Mouse (Mus musculus) heart, embryonic 15.5 days (tissue): ENCODE data around the gene Prex1. TPM values are rescaled to one million over a fixed set of nuclear protein-coding genes. Genes with fewer than 3 reads are reported as not detected.
A peak's percentile ranks its signal among the peaks of the same experiment; 100 is the strongest.

Experiments used
- ATAC-seq: fragments of 200-750 bp; cut with Nextera tagmentation; replicated peaks from 2 replicates; pipeline ENCODE4 v1.8.0; 2017; ENCODE audit warnings: low read depth, moderate TSS enrichment; ENCODE audit not compliant: insufficient number of reproducible peaks, insufficient read depth, low FRiP score
- H3K27ac ChIP-seq: fragments of 300-500 bp; sonication (generic); 2 replicates; pipeline ENCODE4 v1.5.1; 2015; ENCODE audit warnings: mild to moderate bottlenecking, inconsistent platforms
- H3K27me3 ChIP-seq: fragments of 300-500 bp; sonication (generic); 2 replicates; pipeline ENCODE4 v1.6.1; 2015; ENCODE audit warnings: inconsistent platforms
- H3K36me3 ChIP-seq: fragments of 300-500 bp; sonication (generic); 2 replicates; pipeline ENCODE4 v1.6.1; 2015; ENCODE audit warnings: mild to moderate bottlenecking, inconsistent platforms
- H3K4me1 ChIP-seq: fragments of 300-500 bp; sonication (generic); replicated peaks from 2 replicates; pipeline ENCODE4 v1.6.1; 2015; ENCODE audit warnings: inconsistent platforms
- H3K4me2 ChIP-seq: fragments of 300-500 bp; sonication (generic); 2 replicates; pipeline ENCODE4 v1.6.1; 2015; ENCODE audit warnings: inconsistent platforms, mild to moderate bottlenecking, moderate library complexity
- H3K4me3 ChIP-seq: fragments of 300-500 bp; sonication (generic); 2 replicates; pipeline ENCODE4 v1.5.1; 2015; ENCODE audit warnings: mild to moderate bottlenecking, inconsistent platforms
- H3K9ac ChIP-seq: fragments of 300-500 bp; sonication (generic); 2 replicates; pipeline ENCODE4 v1.6.1; 2015; ENCODE audit warnings: mild to moderate bottlenecking, inconsistent platforms
- H3K9me3 ChIP-seq: fragments of 300-500 bp; sonication (generic); replicated peaks from 2 replicates; pipeline ENCODE4 v1.6.1; 2016; ENCODE audit warnings: inconsistent platforms
- WGBS: fragments of 180-500 bp; shearing (Covaris S2); methylation state at CpG from one replicate; pipeline ENCODE4 v1.1.7; 2015; ENCODE audit warnings: mixed read lengths; 5-methylcytosine and 5-hydroxymethylcytosine counted together
- polyA plus RNA-seq: library from polyadenylated mRNA; unstranded; fragments of >200 nt; fragmentation: Nextera tagmentation; extraction: Ambion mirVana; gene quantifications from 2 replicates; pipeline ENCODE4 v1.2.1, GENCODE M21; 2015

Gene Prex1
- polyA plus RNA-seq, 1 experiment from 2014 or later = 6.1 TPM

- no peak overlapping the region for H3K4me2 ChIP-seq
- H3K36me3 ChIP-seq = no peaks in the 10 kb centered on the region
- no peak for ATAC-seq
- H3K27me3 ChIP-seq = no peaks in the 10 kb centered on the region
- no peak overlapping the region for H3K27ac ChIP-seq
- no peak overlapping the region for H3K4me3 ChIP-seq
- no peaks in the 10 kb centered on the region for H3K9me3 ChIP-seq
- 71% methylated on average over 3 of the region's 3 CpGs for whole genome bisulfite sequencing
- H3K9ac ChIP-seq = no peak overlapping the region
- H3K4me1 ChIP-seq = no peaks in the 10 kb centered on the region
Observed at GRCm38 (mm10) chr2:166720416-166720815, 6.8 kb upstream of the Prex1 start.

GRCm38 (mm10) chr2:166719930-166720305, 6.3 kb upstream of the Prex1 start:
- ATAC-seq = no peak
- Histone ChIP-seq H3K4me3 (no peak overlapping the region), H3K9ac (no peak overlapping the region), H3K9me3 (no peaks in the 10 kb centered on the region), H3K27me3 (no peaks in the 10 kb centered on the region), H3K36me3 (no peaks in the 10 kb centered on the region), H3K4me1 (no peaks in the 10 kb centered on the region), H3K27ac (no peak overlapping the region), H3K4me2 (no peak overlapping the region)
- 68% methylated on average over 2 of the region's 2 CpGs for WGBS

DNA sequence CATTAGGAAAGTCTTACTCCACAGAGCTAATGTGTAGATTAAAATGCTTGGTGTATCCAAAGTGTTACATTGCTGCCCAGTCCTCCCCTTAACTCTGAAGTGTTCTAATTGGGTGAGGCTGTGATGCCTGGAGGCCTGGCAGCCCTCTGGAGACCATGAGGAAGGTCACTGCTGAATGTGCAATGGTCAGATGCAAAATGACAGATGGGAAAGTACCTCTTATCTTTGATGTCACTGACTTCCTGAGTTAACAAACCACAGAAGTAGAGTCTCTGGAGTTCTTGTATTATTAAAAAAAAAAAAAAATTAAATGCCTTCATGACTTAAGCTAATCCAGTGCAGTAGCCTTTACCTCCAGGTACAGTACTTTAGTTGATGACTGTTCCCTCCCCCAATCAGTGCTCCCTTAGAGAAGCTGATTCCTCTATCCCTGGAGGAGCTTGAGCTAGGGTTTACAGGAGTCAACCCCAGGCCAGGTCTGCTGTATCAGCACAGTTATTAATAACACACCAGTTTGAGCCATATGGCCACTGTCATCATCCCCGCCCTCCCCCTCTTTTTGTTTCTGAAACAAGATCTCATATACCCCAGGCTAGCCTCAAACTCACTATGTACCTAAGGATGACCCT, 5.8 kb upstream of the Prex1 start:
- H3K9ac ChIP-seq = no peak overlapping the region
- no peak overlapping the region for H3K27ac ChIP-seq
- no peaks in the 10 kb centered on the region for H3K4me1 ChIP-seq
- no peaks in the 10 kb centered on the region for H3K27me3 ChIP-seq
- H3K36me3 ChIP-seq = no peaks in the 10 kb centered on the region
- H3K4me3 ChIP-seq = no peak overlapping the region
- ATAC-seq = no peak
- no peak overlapping the region for H3K4me2 ChIP-seq
- no peaks in the 10 kb centered on the region for H3K9me3 ChIP-seq
- 77% methylated on average over 1 of the region's 1 CpGs for WGBS

DNA sequence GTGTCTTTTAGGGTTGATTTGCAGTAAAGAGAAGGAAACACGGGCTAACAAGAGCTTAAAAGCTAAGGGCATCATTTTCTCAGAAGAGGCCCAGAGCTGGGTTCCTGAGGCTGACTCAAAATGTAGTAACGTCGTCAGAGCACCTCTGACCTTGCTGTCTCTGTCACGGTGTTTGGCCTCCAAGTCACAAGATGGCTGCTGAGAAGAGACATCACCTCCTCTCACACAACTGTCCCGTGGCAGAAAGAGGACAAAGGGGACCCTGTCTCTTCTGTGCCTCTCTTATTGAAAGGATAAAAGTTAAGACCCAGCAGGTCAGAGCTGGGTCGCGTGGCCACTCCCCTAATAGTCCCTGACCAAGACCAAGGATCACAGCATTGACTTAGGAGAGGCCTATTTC, 2.4 kb upstream of the Prex1 start:
- peaks cover 12% of the 10 kb centered on the region for H3K4me1 ChIP-seq
- no peak overlapping the region for H3K27ac ChIP-seq
- no peak for ATAC-seq
- H3K4me3 ChIP-seq = no peak overlapping the region
- H3K36me3 ChIP-seq = no peaks in the 10 kb centered on the region
- H3K4me2 ChIP-seq = no peak overlapping the region
- WGBS = 81% methylated on average over 7 of the region's 7 CpGs
- H3K9ac ChIP-seq = no peak overlapping the region
- no peaks in the 10 kb centered on the region for H3K9me3 ChIP-seq
- no peaks in the 10 kb centered on the region for H3K27me3 ChIP-seq

- Histone ChIP-seq H3K9ac (peak overlapping the region; percentile 57), H3K4me3 (peak overlapping the region; percentile 79), H3K27ac (peak overlapping the region; percentile 78), H3K36me3 (no peaks in the 10 kb centered on the region), H3K27me3 (no peaks in the 10 kb centered on the region), H3K9me3 (no peaks in the 10 kb centered on the region), H3K4me2 (peak overlapping the region; percentile 90), H3K4me1 (peaks cover 12% of the 10 kb centered on the region)
- no peak for ATAC-seq
- WGBS = 7% methylated on average over 11 of the region's 11 CpGs
Observed at GRCm38 (mm10) chr2:166714427-166714699, 731 bp upstream of the Prex1 start.

GRCm38 (mm10) chr2:166712801-166713689, 587 bp downstream of the Prex1 start:
- ATAC-seq = peak; percentile 32
- Histone ChIP-seq H3K9me3 (no peaks in the 10 kb centered on the region), H3K4me2 (peak overlapping the region; percentile 90), H3K27ac (peak overlapping the region; percentile 41), H3K4me1 (peaks cover 12% of the 10 kb centered on the region), H3K36me3 (no peaks in the 10 kb centered on the region), H3K9ac (peak overlapping the region; percentile 67), H3K4me3 (peak overlapping the region; percentile 79), H3K27me3 (no peaks in the 10 kb centered on the region)
- under 1% methylated on average over 64 of the region's 64 CpGs for WGBS

DNA sequence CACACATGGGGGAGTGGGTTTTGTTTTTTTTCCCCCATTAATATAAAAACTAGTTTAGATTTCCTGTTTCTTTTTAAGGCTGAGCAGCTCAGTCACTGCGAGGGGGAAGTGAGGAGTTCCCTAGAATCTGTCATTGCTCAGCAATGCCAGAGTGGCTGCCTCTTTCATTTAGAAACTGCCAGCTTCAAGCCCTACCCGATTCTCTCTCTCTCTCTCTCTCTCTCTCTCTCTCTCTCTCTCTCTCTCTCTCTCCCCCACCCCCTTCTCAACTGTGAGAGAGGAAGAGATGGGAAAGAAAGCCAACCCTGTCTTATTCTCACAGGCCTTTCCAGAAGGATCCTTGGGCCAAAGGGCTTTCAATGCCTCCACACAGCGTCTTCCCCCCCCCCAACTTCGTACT, 1.3 kb downstream of the Prex1 start:
- Histone ChIP-seq H3K27ac (peak overlapping the region; percentile 41; the same call in 1 of the 2 replicates), H3K9ac (no peak overlapping the region; the same call in 1 of the 2 replicates), H3K4me1 (peaks cover 12% of the 10 kb centered on the region), H3K36me3 (no peaks in the 10 kb centered on the region), H3K9me3 (no peaks in the 10 kb centered on the region), H3K4me2 (peak overlapping the region; percentile 90), H3K4me3 (peak overlapping the region; percentile 79), H3K27me3 (no peaks in the 10 kb centered on the region)
- ATAC-seq = no peak
- WGBS = 3% methylated on average over 4 of the region's 4 CpGs

- H3K9me3 ChIP-seq = no peaks in the 10 kb centered on the region
- H3K36me3 ChIP-seq = no peaks in the 10 kb centered on the region
- 32% methylated on average over 7 of the region's 7 CpGs for WGBS
- H3K27me3 ChIP-seq = no peaks in the 10 kb centered on the region
- ATAC-seq = no peak
- H3K9ac ChIP-seq = peak overlapping the region; percentile 16; the same call in 1 of the 2 replicates
- 0 out of 2 replicates have a peak overlapping the region, but pooled peaks have one; percentile 1 for H3K27ac ChIP-seq
- H3K4me2 ChIP-seq = peak overlapping the region; percentile 90
- H3K4me1 ChIP-seq = peaks cover 12% of the 10 kb centered on the region
- peak overlapping the region; percentile 79 for H3K4me3 ChIP-seq
Observed at GRCm38 (mm10) chr2:166711681-166712132, 1.9 kb downstream of the Prex1 start.

- Histone ChIP-seq H3K9ac (no peak overlapping the region), H3K4me1 (peaks cover 12% of the 10 kb centered on the region), H3K9me3 (no peaks in the 10 kb centered on the region), H3K4me3 (no peak overlapping the region), H3K36me3 (peaks cover 6% of the 10 kb centered on the region; the same call in 1 of the 2 replicates), H3K27me3 (no peaks in the 10 kb centered on the region), H3K4me2 (no peak overlapping the region), H3K27ac (no peak overlapping the region)
- WGBS = 89% methylated on average over 2 of the region's 2 CpGs
- ATAC-seq = no peak
Observed at GRCm38 (mm10) chr2:166709883-166710282, 3.7 kb downstream of the Prex1 start.

GRCm38 (mm10) chr2:166708304-166708703, 5.3 kb downstream of the Prex1 start:
- Histone ChIP-seq H3K4me3 (no peak overlapping the region), H3K9me3 (no peaks in the 10 kb centered on the region), H3K4me1 (peaks cover 25% of the 10 kb centered on the region), H3K27ac (no peak overlapping the region), H3K27me3 (no peaks in the 10 kb centered on the region), H3K4me2 (no peak overlapping the region), H3K36me3 (peaks cover 8% of the 10 kb centered on the region; the same call in 1 of the 2 replicates), H3K9ac (no peak overlapping the region)
- WGBS = 80% methylated on average over 8 of the region's 8 CpGs
- no peak for ATAC-seq

- peaks cover 8% of the 10 kb centered on the region; the same call in 1 of the 2 replicates for H3K36me3 ChIP-seq
- no peaks in the 10 kb centered on the region for H3K27me3 ChIP-seq
- no peak for ATAC-seq
- H3K9ac ChIP-seq = no peak overlapping the region
- no peak overlapping the region for H3K27ac ChIP-seq
- peaks cover 20% of the 10 kb centered on the region for H3K4me1 ChIP-seq
- H3K4me3 ChIP-seq = no peak overlapping the region
- no peak overlapping the region for H3K4me2 ChIP-seq
- WGBS = 50% methylated on average over 2 of the region's 2 CpGs
- H3K9me3 ChIP-seq = no peaks in the 10 kb centered on the region
Observed at GRCm38 (mm10) chr2:166706526-166706925, 7.1 kb downstream of the Prex1 start.
